Mouse (Mus musculus) B cell, adult 2 months (primary cell): ENCODE measurements around the gene Arid3a.
A peak's percentile ranks its signal among the peaks of the same experiment; 100 is the strongest.
"Not testable (repeated sequence)": the region's sequence is repeated elsewhere in the genome, so short reads cannot be mapped to it uniquely, and the experiment has no call there.

Experiments used
- DNase-seq, 2 experiments: peaks; one replicate each; pipeline ENCODE4 v3.0.0; 2022

Gene Arid3a

GRCm38 (mm10) chr10:79926491-79927323, at the start of gene Arid3a:
Gene Arid3a, plus strand, starts transcription at chr10:79927043.
- peak; percentile 90 to 91 for DNase-seq

- DNase-seq = peak; percentile 56 to 64
These were observed 49.7 kb upstream of the Arid3a start for GRCm38 (mm10) chr10:79877174-79877573.

GRCm38 (mm10) chr10:79877757-79878156, 49.1 kb upstream of the Arid3a start:
- peak in 1 of 2 experiments; percentile 27 for DNase-seq

GRCm38 (mm10) chr10:79879527-79879926, 47.3 kb upstream of the Arid3a start:
- no peak for DNase-seq

GRCm38 (mm10) chr10:79880721-79881120, 46.1 kb upstream of the Arid3a start:
- DNase-seq = peak; percentile 36 to 40

GRCm38 (mm10) chr10:79881981-79882380, 44.9 kb upstream of the Arid3a start:
- DNase-seq = peak in 1 of 2 experiments; percentile 25

- DNase-seq = peak; percentile 78 to 81
These were observed 43.4 kb upstream of the Arid3a start for GRCm38 (mm10) chr10:79883297-79884084.

GRCm38 (mm10) chr10:79884446-79884845, 42.4 kb upstream of the Arid3a start:
- no peak for DNase-seq

- DNase-seq = not testable (repeated sequence)
These were observed 41.9 kb upstream of the Arid3a start for GRCm38 (mm10) chr10:79884938-79885337.

- no peak for DNase-seq
These were observed 40.8 kb upstream of the Arid3a start, which contains the start of gene Elane for GRCm38 (mm10) chr10:79886054-79886453. Gene Elane, plus strand, starts transcription at chr10:79886247.

GRCm38 (mm10) chr10:79886611-79887010, 40.2 kb upstream of the Arid3a start:
- no peak for DNase-seq

- no peak for DNase-seq
These were observed 37.5 kb upstream of the Arid3a start for GRCm38 (mm10) chr10:79889386-79889785.

- DNase-seq = no peak
These were observed 36.2 kb upstream of the Arid3a start, which contains the start of gene Cfd for GRCm38 (mm10) chr10:79890670-79891069. Gene Cfd, plus strand, starts transcription at chr10:79890853.

- DNase-seq = peak; percentile 89
These were observed 34.3 kb upstream of the Arid3a start for GRCm38 (mm10) chr10:79892451-79893118.

- no peak for DNase-seq
These were observed 30.5 kb upstream of the Arid3a start for GRCm38 (mm10) chr10:79896306-79896705.

GRCm38 (mm10) chr10:79896814-79897213, 30.0 kb upstream of the Arid3a start:
- no peak for DNase-seq

GRCm38 (mm10) chr10:79897316-79898245, 29.3 kb upstream of the Arid3a start:
- DNase-seq = peak; percentile 28 to 46

- DNase-seq = no peak
These were observed 25.9 kb upstream of the Arid3a start for GRCm38 (mm10) chr10:79900951-79901410.

- DNase-seq = no peak
These were observed 20.1 kb upstream of the Arid3a start for GRCm38 (mm10) chr10:79906712-79907111.

GRCm38 (mm10) chr10:79907415-79907814, 19.4 kb upstream of the Arid3a start:
- no peak for DNase-seq
